Comparison of ENCODE assay signal across 8 mouse cellular contexts in the genomic region with DNA sequence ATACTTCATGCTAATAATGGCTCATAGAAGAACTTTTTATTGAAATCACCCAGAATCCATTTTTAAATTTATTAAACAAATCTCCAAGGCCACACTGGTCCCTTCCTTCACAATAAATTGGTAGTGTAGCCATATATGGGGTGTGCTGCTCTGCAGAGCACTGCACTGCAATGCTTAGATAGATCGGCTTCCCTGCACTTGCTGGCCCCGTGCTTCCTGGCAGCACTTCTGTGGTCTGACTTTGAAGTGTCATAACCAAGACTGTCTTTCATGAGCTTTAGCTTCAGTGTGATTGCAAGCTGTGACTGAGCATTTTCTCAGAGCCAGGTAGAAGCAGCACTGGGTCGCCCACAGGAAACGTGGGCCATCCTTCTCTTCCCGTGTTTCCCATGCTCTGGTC. TPM values are rescaled to one million over a fixed set of nuclear protein-coding genes. Genes with fewer than 3 reads are reported as not detected.
DNase-seq lines count a peak whose midpoint lies in the region; ATAC-seq and TF ChIP-seq lines count a peak whose summit lies in the region.
"Had no signal": no experiment of that assay in that cellular context is flagged by ENCODE, and none has a peak within 500 bp of the region (broad histone marks: within the 10 kb centered on the region; RNA-seq: fewer than 3 reads in every experiment).

No protein-coding gene starts in this region.

- in situ Hi-C loops in ES-E14 (cut with MboI; ENCODE audit: low sequenced_read_pairs in 2 of 2, unreplicated experiment in 2 of 2): no loop called here

- H3K4me3 ChIP-seq in ES-E14 (ENCODE audit: insufficient read depth in 1 of 2, low read depth in 1 of 2, low read length in 2 of 2, poor library complexity in 1 of 2, severe bottlenecking in 1 of 2) (no peak overlapping the region), myocyte (no peak overlapping the region)
- no peak overlapping the region for H3K4me3 ChIP-seq in hindbrain, embryonic 10.5 days

- no peak for TF ChIP-seq POLR2A in myocyte (IDR thresholded peaks at IDR 0.05; ENCODE audit: insufficient read length, low read depth)

- no peaks in the 10 kb centered on the region; the same call in 1 of the 2 replicates for H3K36me3 ChIP-seq in ES-E14 (ENCODE audit: control insufficient read depth, insufficient read depth, low read length, poor library complexity, severe bottlenecking)
- no peaks in the 10 kb centered on the region for H3K36me3 ChIP-seq in myocyte (ENCODE audit: control insufficient read depth, insufficient read depth)
- H3K36me3 ChIP-seq in hindbrain, embryonic 10.5 days: peaks cover 10% of the 10 kb centered on the region

- peaks cover 5% of the 10 kb centered on the region in 2 experiments; a peak in 2 of 4 replicates for H3K4me1 ChIP-seq in ES-E14 (ENCODE audit: control insufficient read depth in 2 of 2, insufficient read depth in 2 of 2, low read length in 2 of 2, poor library complexity in 1 of 2)
- H3K4me1 ChIP-seq in hindbrain, embryonic 10.5 days (replicated peaks): peaks cover 24% of the 10 kb centered on the region

- no peak overlapping the region for H3K4me2 ChIP-seq in myocyte (ENCODE audit: low read depth)

- DNase-seq in ES-E14 (ENCODE audit: low read depth, low spot score): no peak
- peak; percentile 36 to 50 for DNase-seq in heart, postnatal 36 days
- no peak for DNase-seq in right cerebral cortex, postnatal 10 days (ENCODE audit: low spot score in 2 of 2)
- no peak for DNase-seq in hindbrain, embryonic 10.5 days (ENCODE audit: low spot score)
- no peak for DNase-seq in urinary bladder, postnatal 4 days (ENCODE audit: low spot score in 2 of 2)

- H3K79me2 ChIP-seq in myocyte (ENCODE audit: control insufficient read depth, insufficient read depth): peaks cover 100% of the 10 kb centered on the region

- no peaks in the 10 kb centered on the region for H3K9me3 ChIP-seq in ES-E14 (ENCODE audit: control insufficient read depth, insufficient read depth, low read depth, low read length)
- H3K9me3 ChIP-seq in hindbrain, embryonic 10.5 days: no peaks in the 10 kb centered on the region

- WGBS in hindbrain, embryonic 10.5 days: 91% methylated on average over 5 of the region's 5 CpGs

- intact Hi-C loops in heart, postnatal 36 days (cut with DNase I): loop anchor here (5.0 to 10.0 kb wide), 2 partner anchors 34 to 277 kb away; no protein-coding TSS in a partner anchor

- H3ac ChIP-seq in myocyte (ENCODE audit: control insufficient read depth, insufficient read length): no peak overlapping the region

- H3K27me3 ChIP-seq in myocyte (ENCODE audit: control insufficient read depth, insufficient read depth, insufficient read length): no peaks in the 10 kb centered on the region
- no peaks in the 10 kb centered on the region for H3K27me3 ChIP-seq in hindbrain, embryonic 10.5 days (ENCODE audit: insufficient read depth, poor library complexity, severe bottlenecking)

- no peak overlapping the region for H3K27ac ChIP-seq in ES-E14 (ENCODE audit: insufficient read depth, low read depth, low read length, poor library complexity, severe bottlenecking)
- H3K27ac ChIP-seq in hindbrain, embryonic 10.5 days: no peak overlapping the region
- H3K27ac ChIP-seq: macrophage had no signal

- 0 out of 2 replicates have a peak overlapping the region, but pooled peaks have one; percentile 37 for H3K9ac ChIP-seq in ES-E14 (ENCODE audit: insufficient read depth, low read depth, low read length, poor library complexity, severe bottlenecking)

- peak; percentile 89 for ATAC-seq in common myeloid progenitor, adult 5-6 weeks (replicated peaks; ENCODE audit: low read depth, poor library complexity, severe bottlenecking)

TF ChIP-seq in ES-E14, 5 proteins besides CTCF, POLR2A, EP300 and RAD21:
- TF ChIP-seq CHD2 (IDR thresholded peaks at IDR 0.05; ENCODE audit: low read depth, low read length) (no peak), HCFC1 (IDR thresholded peaks at IDR 0.05; ENCODE audit: borderline replicate concordance, insufficient read depth, low read length) (no peak)
TF ChIP-seq in ES-E14: peak in this region for 0.

TF ChIP-seq in myocyte, 11 proteins besides CTCF, POLR2A, EP300 and RAD21:
- peak; percentile 74 for TF ChIP-seq SRF (IDR thresholded peaks at IDR 0.05; ENCODE audit: control insufficient read depth, insufficient read length, low read depth)
- TF ChIP-seq TCF3 (IDR thresholded peaks at IDR 0.05; ENCODE audit: insufficient read length, low read depth): no peak
TF ChIP-seq in myocyte: peak in this region for 1.

RNA-seq across cellular contexts. Expression of a gene that starts 5.8 kb away (rescaled TPM):
- 73.6 and 106 TPM in 2 replicates for total RNA-seq in ES-E14 (2012; rRNA removed)
- total RNA-seq in common myeloid progenitor, adult 5-6 weeks (2017): 147 and 172 TPM in 2 replicates
- total RNA-seq in heart, postnatal 36 days (2021): 10 to 100 TPM; 55.4 to 61.8 TPM
- polyA plus RNA-seq in myocyte (2012; fragmentation: generic; extraction: Trizol): 18.5 TPM
- polyA plus RNA-seq in hindbrain, embryonic 10.5 days (2016; fragmentation: Nextera tagmentation; extraction: Ambion mirVana): 57.2 and 70.9 TPM in 2 replicates

Comparison
In these comparisons a context has a peak if more than half of its experiments do, and no peak if none do; other contexts are left out.
1. DNase-seq: peak in heart, postnatal 36 days (2 of 2); none in ES-E14 (single experiment), right cerebral cortex, postnatal 10 days (0 of 2), hindbrain, embryonic 10.5 days (single experiment) and urinary bladder, postnatal 4 days (0 of 2).